Mouse (Mus musculus): ENCODE measurements around the gene Wdfy2. TPM values are rescaled to one million over a fixed set of nuclear protein-coding genes. Genes with fewer than 3 reads are reported as not detected.
A peak's percentile ranks its signal among the peaks of the same experiment; 100 is the strongest.

The Wdfy2 gene
- polyA plus RNA-seq, 1 experiment from 2014 or later, result 7.4 TPM

- peaks cover 27% of the 10 kb centered on the region for H3K4me1 ChIP-seq
- 78% methylated on average over 8 of the region's 8 CpGs for WGBS
- no peak overlapping the region; the same call in 1 of the 2 replicates for H3K27ac ChIP-seq (replicated peaks)
- no peaks in the 10 kb centered on the region for H3K9me3 ChIP-seq (replicated peaks)
- H3K9ac ChIP-seq (replicated peaks), result no peak overlapping the region
- no peaks in the 10 kb centered on the region for H3K27me3 ChIP-seq (replicated peaks)
- H3K4me2 ChIP-seq, result peak overlapping the region; percentile 2; the same call in 1 of the 2 replicates
- H3K4me3 ChIP-seq (replicated peaks), result no peak overlapping the region
- ATAC-seq (ENCODE audit: low FRiP score), result no peak
- no peaks in the 10 kb centered on the region for H3K36me3 ChIP-seq
Observed at GRCm38 (mm10) chr14:62845011-62845840, 7.7 kb downstream of the Wdfy2 start.

- Histone ChIP-seq H3K9me3 (replicated peaks) (no peaks in the 10 kb centered on the region), H3K9ac (replicated peaks) (no peak overlapping the region), H3K4me3 (replicated peaks) (no peak overlapping the region), H3K36me3 (no peaks in the 10 kb centered on the region), H3K27me3 (replicated peaks) (no peaks in the 10 kb centered on the region), H3K4me2 (no peak overlapping the region), H3K4me1 (peaks cover 27% of the 10 kb centered on the region), H3K27ac (replicated peaks) (no peak overlapping the region)
- WGBS, result 28% methylated on average over 6 of the region's 6 CpGs
- ATAC-seq (ENCODE audit: low FRiP score), result peak; percentile 50; the same call in 1 of the 2 replicates
Observed at GRCm38 (mm10) chr14:62850980-62851379, 13.5 kb downstream of the Wdfy2 start.

GRCm38 (mm10) chr14:62852840-62853239 is 15.4 kb downstream of the Wdfy2 start:
- H3K4me2 ChIP-seq, result no peak overlapping the region
- H3K9ac ChIP-seq (replicated peaks), result no peak overlapping the region
- no peak overlapping the region for H3K27ac ChIP-seq (replicated peaks)
- WGBS, result 86% methylated on average over 3 of the region's 3 CpGs
- ATAC-seq (ENCODE audit: low FRiP score), result no peak
- H3K27me3 ChIP-seq (replicated peaks), result no peaks in the 10 kb centered on the region
- H3K9me3 ChIP-seq (replicated peaks), result no peaks in the 10 kb centered on the region
- H3K4me3 ChIP-seq (replicated peaks), result no peak overlapping the region
- H3K4me1 ChIP-seq, result peaks cover 28% of the 10 kb centered on the region
- H3K36me3 ChIP-seq, result no peaks in the 10 kb centered on the region

- no peak overlapping the region for H3K4me3 ChIP-seq (replicated peaks)
- no peaks in the 10 kb centered on the region for H3K27me3 ChIP-seq (replicated peaks)
- peak overlapping the region; percentile 29; the same call in 1 of the 2 replicates for H3K27ac ChIP-seq (replicated peaks)
- H3K9ac ChIP-seq (replicated peaks), result no peak overlapping the region
- no peaks in the 10 kb centered on the region for H3K36me3 ChIP-seq
- H3K9me3 ChIP-seq (replicated peaks), result no peaks in the 10 kb centered on the region
- WGBS, result 59% methylated on average over 18 of the region's 18 CpGs
- peak overlapping the region; percentile 26 for H3K4me2 ChIP-seq
- no peak for ATAC-seq (ENCODE audit: low FRiP score)
- peaks cover 28% of the 10 kb centered on the region for H3K4me1 ChIP-seq
Observed at GRCm38 (mm10) chr14:62855077-62855835, 17.8 kb downstream of the Wdfy2 start.

GRCm38 (mm10) chr14:62855863-62856262 is 18.4 kb downstream of the Wdfy2 start:
- no peaks in the 10 kb centered on the region for H3K9me3 ChIP-seq (replicated peaks)
- H3K4me3 ChIP-seq (replicated peaks), result no peak overlapping the region
- ATAC-seq (ENCODE audit: low FRiP score), result no peak
- H3K4me2 ChIP-seq, result peak overlapping the region; percentile 26; the same call in 1 of the 2 replicates
- no peak overlapping the region for H3K27ac ChIP-seq (replicated peaks)
- H3K4me1 ChIP-seq, result peaks cover 26% of the 10 kb centered on the region
- no peak overlapping the region for H3K9ac ChIP-seq (replicated peaks)
- WGBS, result 56% methylated on average over 3 of the region's 3 CpGs
- no peaks in the 10 kb centered on the region for H3K36me3 ChIP-seq
- no peaks in the 10 kb centered on the region for H3K27me3 ChIP-seq (replicated peaks)

- H3K4me1 ChIP-seq, result peaks cover 21% of the 10 kb centered on the region
- H3K36me3 ChIP-seq, result no peaks in the 10 kb centered on the region
- H3K9ac ChIP-seq (replicated peaks), result no peak overlapping the region
- no peak overlapping the region for H3K27ac ChIP-seq (replicated peaks)
- no peak overlapping the region for H3K4me2 ChIP-seq
- no peaks in the 10 kb centered on the region for H3K9me3 ChIP-seq (replicated peaks)
- no peak overlapping the region for H3K4me3 ChIP-seq (replicated peaks)
- 78% methylated on average over 5 of the region's 5 CpGs for WGBS
- ATAC-seq (ENCODE audit: low FRiP score), result no peak
- no peaks in the 10 kb centered on the region for H3K27me3 ChIP-seq (replicated peaks)
Observed at GRCm38 (mm10) chr14:62856490-62856889, 19.0 kb downstream of the Wdfy2 start.

- Histone ChIP-seq H3K27ac (replicated peaks) (no peak overlapping the region), H3K9me3 (replicated peaks) (no peaks in the 10 kb centered on the region), H3K36me3 (no peaks in the 10 kb centered on the region), H3K4me3 (replicated peaks) (no peak overlapping the region), H3K4me2 (no peak overlapping the region), H3K9ac (replicated peaks) (no peak overlapping the region), H3K4me1 (peaks cover 14% of the 10 kb centered on the region), H3K27me3 (replicated peaks) (no peaks in the 10 kb centered on the region)
- WGBS, result 92% methylated on average over 4 of the region's 4 CpGs
- ATAC-seq (ENCODE audit: low FRiP score), result no peak
Observed at GRCm38 (mm10) chr14:62857879-62858278, 20.4 kb downstream of the Wdfy2 start.

GRCm38 (mm10) chr14:62858311-62858710 is 20.8 kb downstream of the Wdfy2 start:
- Histone ChIP-seq H3K9me3 (replicated peaks) (no peaks in the 10 kb centered on the region), H3K4me3 (replicated peaks) (no peak overlapping the region), H3K4me2 (no peak overlapping the region), H3K36me3 (no peaks in the 10 kb centered on the region), H3K27ac (replicated peaks) (no peak overlapping the region), H3K27me3 (replicated peaks) (no peaks in the 10 kb centered on the region), H3K9ac (replicated peaks) (no peak overlapping the region), H3K4me1 (peaks cover 14% of the 10 kb centered on the region)
- 96% methylated on average over 3 of the region's 3 CpGs for WGBS
- ATAC-seq (ENCODE audit: low FRiP score), result no peak

GRCm38 (mm10) chr14:62862564-62862963 is 25.1 kb downstream of the Wdfy2 start:
- Histone ChIP-seq H3K4me2 (no peak overlapping the region), H3K4me3 (replicated peaks) (no peak overlapping the region), H3K36me3 (no peaks in the 10 kb centered on the region), H3K9me3 (replicated peaks) (no peaks in the 10 kb centered on the region), H3K9ac (replicated peaks) (no peak overlapping the region), H3K4me1 (0 out of 2 replicates have a peak, but pooled peaks cover 5% of the 10 kb centered on the region), H3K27ac (replicated peaks) (no peak overlapping the region), H3K27me3 (replicated peaks) (no peaks in the 10 kb centered on the region)
- 92% methylated on average over 5 of the region's 5 CpGs for WGBS
- no peak for ATAC-seq (ENCODE audit: low FRiP score)

- 50% methylated on average over 1 of the region's 1 CpGs for WGBS
- ATAC-seq (ENCODE audit: low FRiP score), result no peak
- H3K36me3 ChIP-seq, result no peaks in the 10 kb centered on the region
- no peaks in the 10 kb centered on the region for H3K27me3 ChIP-seq (replicated peaks)
- peaks cover 8% of the 10 kb centered on the region; the same call in 1 of the 2 replicates for H3K4me1 ChIP-seq
- no peaks in the 10 kb centered on the region for H3K9me3 ChIP-seq (replicated peaks)
- no peak overlapping the region for H3K9ac ChIP-seq (replicated peaks)
- H3K27ac ChIP-seq (replicated peaks), result no peak overlapping the region
- H3K4me2 ChIP-seq, result no peak overlapping the region
- no peak overlapping the region for H3K4me3 ChIP-seq (replicated peaks)
Observed at GRCm38 (mm10) chr14:62864254-62864653, 26.8 kb downstream of the Wdfy2 start.

GRCm38 (mm10) chr14:62865405-62865804 is 27.9 kb downstream of the Wdfy2 start:
- 51% methylated on average over 2 of the region's 2 CpGs for WGBS
- H3K9ac ChIP-seq (replicated peaks), result no peak overlapping the region
- ATAC-seq (ENCODE audit: low FRiP score), result no peak

More at GRCm38 (mm10) chr14:62865405-62865804, 27.9 kb downstream of the Wdfy2 start:
- H3K4me1 ChIP-seq, result peaks cover 8% of the 10 kb centered on the region; the same call in 1 of the 2 replicates
- H3K4me2 ChIP-seq, result no peak overlapping the region
- H3K9me3 ChIP-seq (replicated peaks), result no peaks in the 10 kb centered on the region
- no peak overlapping the region for H3K4me3 ChIP-seq (replicated peaks)
- no peaks in the 10 kb centered on the region for H3K27me3 ChIP-seq (replicated peaks)
- 0 out of 2 replicates have a peak overlapping the region, but pooled peaks have one; percentile 20 for H3K27ac ChIP-seq (replicated peaks)
- H3K36me3 ChIP-seq, result no peaks in the 10 kb centered on the region
